Mouse (Mus musculus): Measurements from ENCODE around the gene Spata13. TPM values are rescaled to one million over a fixed set of nuclear protein-coding genes. Genes with fewer than 3 reads are reported as not detected.

Gene Spata13
- total RNA-seq, 2 experiments from 2014 or later, result 27.6 to 28.5 TPM

- no peak for DNase-seq (ENCODE audit: extremely low spot score in 1 of 2, low spot score in 1 of 2)
These were observed 139.7 kb downstream of the Spata13 start for GRCm38 (mm10) chr14:60773476-60773875.

DNA sequence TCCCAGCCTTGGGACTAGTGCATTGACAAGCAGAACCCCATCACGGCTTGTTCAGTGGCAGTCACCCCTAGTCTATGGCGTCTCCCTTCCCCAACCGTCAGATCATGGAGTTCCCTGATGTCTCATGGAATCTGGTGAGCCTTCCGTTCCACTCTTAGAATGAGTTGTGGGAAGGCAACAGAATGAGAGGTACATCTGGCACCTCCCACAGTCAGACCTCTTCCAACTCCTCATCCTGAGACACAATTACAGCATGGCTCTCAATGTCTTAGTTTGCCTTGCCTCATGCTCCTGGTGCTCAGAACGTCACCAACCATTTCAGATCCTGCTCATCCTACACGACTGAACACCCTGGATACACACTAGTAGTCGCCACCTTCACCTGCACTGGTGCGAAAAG is 142.7 kb downstream of the Spata13 start:
- DNase-seq (ENCODE audit: extremely low spot score in 1 of 2, low spot score in 1 of 2), result no peak

GRCm38 (mm10) chr14:60777485-60777919 is 143.7 kb downstream of the Spata13 start:
- DNase-seq (ENCODE audit: extremely low spot score in 1 of 2, low spot score in 1 of 2), result no peak

DNA sequence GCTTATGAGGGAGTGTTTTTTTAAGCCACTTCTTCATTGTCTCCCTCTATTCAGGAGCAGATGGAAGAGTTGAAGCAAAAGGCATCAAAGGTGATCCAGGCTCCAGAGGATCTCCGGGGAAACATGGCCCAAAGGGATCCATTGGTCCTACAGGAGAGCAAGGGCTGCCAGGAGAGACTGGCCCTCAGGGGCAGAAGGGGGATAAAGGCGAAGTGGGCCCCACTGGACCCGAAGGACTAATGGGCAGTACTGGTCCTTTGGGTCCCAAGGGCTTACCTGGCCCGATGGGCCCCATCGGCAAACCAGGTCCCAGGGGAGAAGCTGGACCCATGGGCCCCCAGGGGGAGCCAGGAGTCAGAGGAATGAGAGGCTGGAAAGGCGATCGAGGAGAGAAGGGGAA is 145.4 kb downstream of the Spata13 start:
- DNase-seq (ENCODE audit: extremely low spot score in 1 of 2, low spot score in 1 of 2), result no peak

- DNase-seq (ENCODE audit: extremely low spot score in 1 of 2, low spot score in 1 of 2), result no peak
These were observed 148.4 kb downstream of the Spata13 start for GRCm38 (mm10) chr14:60782121-60782656.

DNA sequence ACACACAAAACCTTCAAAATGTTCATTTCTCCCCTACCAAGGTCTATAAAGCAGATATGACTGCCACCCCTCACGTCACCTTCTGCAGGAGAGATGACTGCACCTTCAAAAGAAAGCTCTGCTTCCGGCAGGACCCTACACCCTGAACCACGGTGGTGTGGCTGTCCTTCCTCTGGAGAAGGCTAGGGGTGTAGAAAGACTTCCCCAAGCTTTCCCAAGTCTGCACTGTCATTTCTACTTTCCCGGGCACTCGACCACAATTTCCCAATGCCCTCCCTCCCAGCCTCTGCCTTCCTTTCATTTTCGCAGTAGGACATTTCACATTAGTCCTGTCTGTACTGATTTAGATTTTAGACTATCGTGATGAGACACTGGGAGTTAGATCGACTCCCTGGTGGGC is 149.4 kb downstream of the Spata13 start:
- no peak for DNase-seq (ENCODE audit: extremely low spot score in 1 of 2, low spot score in 1 of 2)

GRCm38 (mm10) chr14:60784427-60785315 is 150.9 kb downstream of the Spata13 start, which contains the start of gene Mipep:
Gene Mipep, plus strand, starts transcription at chr14:60784573.
- DNase-seq (ENCODE audit: extremely low spot score in 1 of 2, low spot score in 1 of 2), result peak; percentile 68 to 86

DNA sequence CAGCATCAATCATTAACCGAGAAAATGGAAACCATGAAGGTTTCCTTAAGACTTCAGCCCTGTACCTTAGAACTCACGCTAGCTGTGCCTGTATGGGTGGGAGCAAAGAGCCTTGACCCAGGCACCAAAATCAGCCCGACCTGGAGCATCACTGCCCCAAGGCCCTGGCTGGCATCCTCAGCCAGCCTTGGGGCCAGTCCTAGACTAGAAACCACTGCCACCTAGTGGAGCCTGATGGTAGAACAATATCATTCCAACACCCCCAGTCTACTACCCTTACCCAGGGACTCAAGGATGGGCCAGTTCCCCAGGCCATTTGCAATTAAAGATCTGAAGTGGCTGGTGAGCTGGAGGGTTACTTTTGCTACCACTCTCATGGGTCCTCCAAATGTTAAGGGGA is 156.3 kb downstream of the Spata13 start:
- peak; percentile 40 to 66 for DNase-seq (ENCODE audit: extremely low spot score in 1 of 2, low spot score in 1 of 2)

DNA sequence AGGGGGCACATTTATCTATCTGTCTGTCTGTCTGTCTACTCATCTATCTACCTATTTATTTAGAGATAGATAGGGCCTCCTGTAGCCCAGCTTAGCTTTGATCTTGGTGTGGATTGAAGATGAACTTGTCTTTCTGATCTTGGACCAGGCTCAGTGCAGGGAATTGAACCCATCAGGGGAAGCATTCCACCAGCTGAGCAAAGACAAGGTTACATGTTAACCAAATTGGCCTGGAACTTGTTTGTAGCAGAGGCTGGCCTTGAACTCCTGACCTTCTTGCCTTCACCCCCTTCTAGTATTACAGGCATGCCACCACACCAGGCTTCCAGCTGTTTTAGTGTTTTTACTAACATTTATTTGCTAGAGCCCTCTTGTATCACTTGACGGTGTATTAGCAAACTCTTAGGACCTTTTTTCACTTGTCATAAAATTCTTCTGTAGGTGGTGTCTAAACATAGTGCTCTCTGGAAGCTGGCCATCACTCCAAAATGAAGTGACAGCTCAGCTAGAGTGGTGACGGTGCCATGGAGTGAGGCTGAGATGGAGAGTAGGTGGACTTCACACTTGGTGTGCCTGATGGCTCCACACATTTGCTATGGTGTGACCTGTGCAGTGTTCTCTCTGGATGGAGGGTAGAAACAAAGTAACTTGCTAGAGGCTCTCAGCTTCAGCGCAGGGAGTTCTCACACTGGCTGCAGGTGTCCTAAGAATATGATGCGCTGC is 163.0 kb downstream of the Spata13 start:
- no peak for DNase-seq (ENCODE audit: extremely low spot score in 1 of 2, low spot score in 1 of 2)

GRCm38 (mm10) chr14:60797596-60797995 is 163.8 kb downstream of the Spata13 start:
- no peak for DNase-seq (ENCODE audit: extremely low spot score in 1 of 2, low spot score in 1 of 2)

DNA sequence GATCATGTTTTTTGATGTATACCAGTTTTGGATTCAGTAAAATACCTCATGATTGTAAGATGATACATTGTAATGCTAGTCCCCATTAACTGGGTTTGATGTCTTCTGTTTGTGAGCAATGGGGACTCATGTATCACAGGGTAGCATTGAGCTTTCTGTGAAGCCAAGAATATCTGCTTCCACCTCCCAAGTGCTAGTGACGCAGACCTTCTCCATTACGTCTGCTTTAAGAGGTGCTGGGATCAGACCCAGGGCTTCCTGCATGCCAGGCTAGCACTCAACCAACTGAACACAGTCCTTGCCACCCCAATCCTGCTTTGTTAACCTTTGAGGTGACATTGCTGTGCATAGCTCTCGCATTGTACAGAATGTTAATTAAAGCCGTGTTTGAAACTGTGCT is 164.9 kb downstream of the Spata13 start:
- no peak for DNase-seq (ENCODE audit: extremely low spot score in 1 of 2, low spot score in 1 of 2)

DNA sequence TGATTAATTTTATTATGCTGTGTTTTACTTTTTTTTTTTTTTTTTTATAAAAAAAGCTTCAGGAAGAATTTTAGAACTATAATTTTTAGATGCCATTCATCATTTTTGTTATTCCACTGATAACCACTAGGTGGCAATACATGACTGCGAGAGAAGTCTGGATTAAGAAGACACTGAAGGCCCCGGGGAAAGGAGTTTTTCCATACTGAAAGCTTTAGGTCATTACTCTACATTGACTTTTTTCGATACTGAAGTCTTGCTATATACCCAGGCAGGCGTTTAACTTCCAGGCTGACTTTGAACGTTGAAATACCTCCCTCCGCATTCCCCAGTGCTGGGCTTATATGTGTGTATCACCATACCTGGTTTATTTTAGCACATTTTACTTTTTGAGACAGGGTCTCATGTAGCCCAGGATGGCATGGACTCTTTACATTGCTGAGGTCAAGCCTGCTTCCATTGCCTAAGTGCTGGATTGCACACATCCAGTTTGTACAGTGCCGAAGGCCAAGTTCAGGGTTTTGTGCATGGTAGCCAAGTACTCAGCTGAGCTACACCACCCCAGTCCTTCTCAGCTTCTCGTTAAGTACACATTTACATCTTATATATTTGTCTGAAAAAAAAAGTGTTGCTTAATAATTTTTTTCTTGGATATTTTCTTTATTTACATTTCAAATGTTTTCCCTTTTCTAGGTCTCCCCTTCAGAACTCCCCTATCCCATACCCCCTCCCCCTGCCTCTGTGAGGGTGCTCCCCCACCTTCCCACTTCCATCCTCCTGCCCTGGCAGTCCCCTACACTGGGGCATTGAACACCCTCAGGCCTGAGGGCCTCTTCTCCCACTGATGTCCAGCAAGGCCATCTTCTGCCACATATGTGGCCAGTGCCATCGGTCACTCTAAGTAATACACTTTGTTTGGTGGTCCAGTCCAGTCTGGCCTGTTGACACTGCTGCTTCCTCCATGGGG is 166.2 kb downstream of the Spata13 start:
- no peak for DNase-seq (ENCODE audit: extremely low spot score in 1 of 2, low spot score in 1 of 2)

GRCm38 (mm10) chr14:60802026-60802425 is 168.2 kb downstream of the Spata13 start:
- no peak for DNase-seq (ENCODE audit: extremely low spot score in 1 of 2, low spot score in 1 of 2)

- DNase-seq (ENCODE audit: extremely low spot score in 1 of 2, low spot score in 1 of 2), result no peak
These were observed 171.2 kb downstream of the Spata13 start for GRCm38 (mm10) chr14:60804978-60805377.

GRCm38 (mm10) chr14:60805871-60806270 is 172.1 kb downstream of the Spata13 start:
- DNase-seq (ENCODE audit: extremely low spot score in 1 of 2, low spot score in 1 of 2), result no peak

- no peak for DNase-seq (ENCODE audit: extremely low spot score in 1 of 2, low spot score in 1 of 2)
These were observed 173.1 kb downstream of the Spata13 start for GRCm38 (mm10) chr14:60806891-60807344.

- DNase-seq (ENCODE audit: extremely low spot score in 1 of 2, low spot score in 1 of 2), result no peak
These were observed 176.1 kb downstream of the Spata13 start for GRCm38 (mm10) chr14:60809881-60810280.

- DNase-seq (ENCODE audit: extremely low spot score in 1 of 2, low spot score in 1 of 2), result no peak
These were observed 177.7 kb downstream of the Spata13 start for GRCm38 (mm10) chr14:60811547-60811946.

Measured in layer of hippocampus, postnatal 25 days (tissue).